Mouse (Mus musculus): Measurements from ENCODE around the gene Tcf25.

The Tcf25 gene

GRCm38 (mm10) chr8:123349073-123349472 is 24.5 kb upstream of the Tcf25 start:
- DNase-seq (ENCODE audit: low spot score) = no peak

- no peak for DNase-seq (ENCODE audit: low spot score)
Measured at GRCm38 (mm10) chr8:123352118-123352517, 21.4 kb upstream of the Tcf25 start.

GRCm38 (mm10) chr8:123352786-123353185 is 20.8 kb upstream of the Tcf25 start:
- DNase-seq (ENCODE audit: low spot score) = no peak

GRCm38 (mm10) chr8:123353216-123353615 is 20.3 kb upstream of the Tcf25 start:
- no peak for DNase-seq (ENCODE audit: low spot score)

GRCm38 (mm10) chr8:123361082-123361739 is 12.3 kb upstream of the Tcf25 start:
- DNase-seq (ENCODE audit: low spot score) = peak; percentile 60

GRCm38 (mm10) chr8:123374239-123374578 is 656 bp downstream of the Tcf25 start:
- DNase-seq (ENCODE audit: low spot score) = peak; percentile 91

- DNase-seq (ENCODE audit: low spot score) = no peak
Measured at GRCm38 (mm10) chr8:123375701-123376100, 2.1 kb downstream of the Tcf25 start.

- DNase-seq (ENCODE audit: low spot score) = no peak
Measured at GRCm38 (mm10) chr8:123376106-123376505, 2.6 kb downstream of the Tcf25 start.

- no peak for DNase-seq (ENCODE audit: low spot score)
Measured at GRCm38 (mm10) chr8:123381711-123382110, 8.2 kb downstream of the Tcf25 start.

- DNase-seq (ENCODE audit: low spot score) = no peak
Measured at GRCm38 (mm10) chr8:123382516-123382915, 9.0 kb downstream of the Tcf25 start.

GRCm38 (mm10) chr8:123384883-123385540 is 11.5 kb downstream of the Tcf25 start:
- peak; percentile 23 for DNase-seq (ENCODE audit: low spot score)

GRCm38 (mm10) chr8:123387041-123387440 is 13.5 kb downstream of the Tcf25 start:
- DNase-seq (ENCODE audit: low spot score) = no peak

- DNase-seq (ENCODE audit: low spot score) = no peak
Measured at GRCm38 (mm10) chr8:123387801-123388200, 14.2 kb downstream of the Tcf25 start.

- no peak for DNase-seq (ENCODE audit: low spot score)
Measured at GRCm38 (mm10) chr8:123389026-123389425, 15.5 kb downstream of the Tcf25 start.

- no peak for DNase-seq (ENCODE audit: low spot score)
Measured at GRCm38 (mm10) chr8:123398308-123398707, 24.8 kb downstream of the Tcf25 start.

GRCm38 (mm10) chr8:123401936-123402335 is 28.4 kb downstream of the Tcf25 start:
- DNase-seq (ENCODE audit: low spot score) = no peak

- no peak for DNase-seq (ENCODE audit: low spot score)
Measured at GRCm38 (mm10) chr8:123402730-123403326, 29.3 kb downstream of the Tcf25 start.

GRCm38 (mm10) chr8:123404521-123404920 is 31.0 kb downstream of the Tcf25 start:
- no peak for DNase-seq (ENCODE audit: low spot score)

GRCm38 (mm10) chr8:123406786-123407185 is 33.2 kb downstream of the Tcf25 start, which contains the start of gene Mc1r:
Gene Mc1r, plus strand, starts transcription at chr8:123407107.
- DNase-seq (ENCODE audit: low spot score) = peak; percentile 58

GRCm38 (mm10) chr8:123407612-123408011 is 34.1 kb downstream of the Tcf25 start:
- DNase-seq (ENCODE audit: low spot score) = no peak

GRCm38 (mm10) chr8:123408586-123409544 is 35.3 kb downstream of the Tcf25 start:
- peak; percentile 53 for DNase-seq (ENCODE audit: low spot score)

- DNase-seq (ENCODE audit: low spot score) = no peak
Measured at GRCm38 (mm10) chr8:123410049-123410587, 36.6 kb downstream of the Tcf25 start.

Measured in spleen, adult 12 weeks (tissue).